Mouse (Mus musculus) layer of hippocampus, adult 9-11 months (tissue): ENCODE measurements around the gene Gmppb.

Experiments
- DNase-seq: peaks from one replicate; pipeline ENCODE4 v3.0.0; 2022

Gene Gmppb

GRCm38 (mm10) chr9:108051931-108052220 is 2.8 kb downstream of the Gmppb start:
- no peak for DNase-seq

- no peak for DNase-seq
These were observed 3.4 kb downstream of the Gmppb start for GRCm38 (mm10) chr9:108052411-108052810.

- peak; percentile 96 for DNase-seq
These were observed 4.0 kb downstream of the Gmppb start, which contains the start of gene Amigo3 for GRCm38 (mm10) chr9:108052885-108053664. TSS of gene Amigo3 (plus strand) at chr9:108053159.

GRCm38 (mm10) chr9:108053665-108054225 is 4.7 kb downstream of the Gmppb start:
- DNase-seq, result no peak

- DNase-seq, result no peak
These were observed 5.4 kb downstream of the Gmppb start for GRCm38 (mm10) chr9:108054331-108055040.

GRCm38 (mm10) chr9:108055061-108055460 is 6.0 kb downstream of the Gmppb start:
- no peak for DNase-seq

GRCm38 (mm10) chr9:108055661-108056237 is 6.7 kb downstream of the Gmppb start:
- no peak for DNase-seq

- DNase-seq, result no peak
These were observed 7.6 kb downstream of the Gmppb start for GRCm38 (mm10) chr9:108056361-108057261.

GRCm38 (mm10) chr9:108057262-108057562 is 8.2 kb downstream of the Gmppb start:
- DNase-seq, result no peak

- no peak for DNase-seq
These were observed 9.2 kb downstream of the Gmppb start for GRCm38 (mm10) chr9:108058291-108058690.

GRCm38 (mm10) chr9:108062142-108062541 is 13.1 kb downstream of the Gmppb start:
- DNase-seq, result no peak

GRCm38 (mm10) chr9:108063361-108063760 is 14.3 kb downstream of the Gmppb start:
- DNase-seq, result no peak

- peak; percentile 63 for DNase-seq
These were observed 16.5 kb downstream of the Gmppb start for GRCm38 (mm10) chr9:108065491-108066011.

GRCm38 (mm10) chr9:108067199-108067598 is 18.2 kb downstream of the Gmppb start:
- no peak for DNase-seq

- DNase-seq, result peak; percentile 76
These were observed 18.9 kb downstream of the Gmppb start for GRCm38 (mm10) chr9:108067900-108068299.

- DNase-seq, result no peak
These were observed 20.0 kb downstream of the Gmppb start for GRCm38 (mm10) chr9:108069007-108069406.

- no peak for DNase-seq
These were observed 20.5 kb downstream of the Gmppb start for GRCm38 (mm10) chr9:108069529-108069928.

GRCm38 (mm10) chr9:108071801-108072200 is 22.8 kb downstream of the Gmppb start:
- DNase-seq, result no peak

GRCm38 (mm10) chr9:108072481-108072924 is 23.5 kb downstream of the Gmppb start:
- no peak for DNase-seq

GRCm38 (mm10) chr9:108073141-108073930 is 24.3 kb downstream of the Gmppb start:
- DNase-seq, result no peak

GRCm38 (mm10) chr9:108080168-108080567 is 31.1 kb downstream of the Gmppb start, which contains the start of gene Mst1:
TSS of gene Mst1 (plus strand) at chr9:108080436.
- no peak for DNase-seq

GRCm38 (mm10) chr9:108082549-108082948 is 33.5 kb downstream of the Gmppb start:
- DNase-seq, result no peak
